Mouse (Mus musculus) heart, embryonic 16.5 days (tissue): Measurements from ENCODE around the gene Sik1. TPM values are rescaled to one million over a fixed set of nuclear protein-coding genes. Genes with fewer than 3 reads are reported as not detected.
A peak's percentile ranks its signal among the peaks of the same experiment; 100 is the strongest.

Source experiments
- ATAC-seq: fragments of 200-750 bp; cut with Nextera tagmentation; replicated peaks from 2 replicates; pipeline ENCODE4 v1.8.0; 2017; ENCODE audit warnings: moderate number of reproducible peaks; ENCODE audit not compliant: insufficient read depth, low FRiP score; ENCODE audit errors: extremely low read depth
- H3K27ac ChIP-seq: fragments of 300-500 bp; sonication (generic); 2 replicates; pipeline ENCODE4 v1.5.1; 2014; ENCODE audit warnings: mild to moderate bottlenecking, low read length, control low read depth, moderate library complexity
- H3K27me3 ChIP-seq: fragments of 300-500 bp; sonication (generic); 2 replicates; pipeline ENCODE4 v1.6.1; 2014; ENCODE audit warnings: low read length, mixed read lengths; ENCODE audit not compliant: control insufficient read depth, insufficient read depth
- H3K36me3 ChIP-seq: fragments of 300-500 bp; sonication (generic); 2 replicates; pipeline ENCODE4 v1.6.1; 2014; ENCODE audit not compliant: control insufficient read depth, insufficient read depth
- H3K4me1 ChIP-seq: fragments of 300-500 bp; sonication (generic); 2 replicates; pipeline ENCODE4 v1.6.1; 2014; ENCODE audit warnings: low read length, mixed read lengths; ENCODE audit not compliant: control insufficient read depth, insufficient read depth
- H3K4me2 ChIP-seq: fragments of 300-500 bp; sonication (generic); 2 replicates; pipeline ENCODE4 v1.6.1; 2014; ENCODE audit warnings: low read depth, mild to moderate bottlenecking, control low read depth, low read length
- H3K4me3 ChIP-seq: fragments of 300-500 bp; sonication (generic); 2 replicates; pipeline ENCODE4 v1.5.1; 2014; ENCODE audit warnings: mild to moderate bottlenecking, control low read depth, low read length
- H3K9ac ChIP-seq: fragments of 300-500 bp; sonication (generic); 2 replicates; pipeline ENCODE4 v1.6.1; 2014; ENCODE audit warnings: low read length, control low read depth
- H3K9me3 ChIP-seq: fragments of 300-500 bp; sonication (generic); replicated peaks from 2 replicates; pipeline ENCODE4 v1.6.1; 2016; ENCODE audit warnings: low read length; ENCODE audit not compliant: control insufficient read depth
- WGBS: fragments of 180-500 bp; shearing (Covaris S2); extraction: QIAGEN DNeasy Blood & Tissue Kit; methylation state at CpG from one replicate; pipeline ENCODE4 v1.1.7; 2014; 5-methylcytosine and 5-hydroxymethylcytosine counted together
- polyA plus RNA-seq: library from polyadenylated mRNA; unstranded; fragments of >200 nt; fragmentation: Nextera tagmentation; extraction: Ambion mirVana; gene quantifications from 2 replicates; pipeline ENCODE4 v1.2.1, GENCODE M21; 2015

Gene Sik1
- polyA plus RNA-seq, 1 experiment from 2014 or later: 13.0 TPM

- Histone ChIP-seq H3K4me2 (no peak overlapping the region), H3K36me3 (no peaks in the 10 kb centered on the region), H3K4me3 (no peak overlapping the region), H3K4me1 (peaks cover 8% of the 10 kb centered on the region), H3K27ac (no peak overlapping the region), H3K9me3 (no peaks in the 10 kb centered on the region), H3K9ac (no peak overlapping the region), H3K27me3 (no peaks in the 10 kb centered on the region)
- no peak for ATAC-seq
- WGBS: 65% methylated on average over 6 of the region's 6 CpGs
Measured at GRCm38 (mm10) chr17:31862136-31862535, 6.5 kb upstream of the Sik1 start.

- Histone ChIP-seq H3K36me3 (no peaks in the 10 kb centered on the region), H3K27me3 (no peaks in the 10 kb centered on the region), H3K27ac (no peak overlapping the region), H3K4me1 (peaks cover 11% of the 10 kb centered on the region), H3K9ac (no peak overlapping the region), H3K4me2 (no peak overlapping the region), H3K4me3 (no peak overlapping the region), H3K9me3 (no peaks in the 10 kb centered on the region)
- 89% methylated on average over 5 of the region's 5 CpGs for WGBS
- ATAC-seq: no peak
Measured at GRCm38 (mm10) chr17:31861661-31862060, 6.1 kb upstream of the Sik1 start.

GRCm38 (mm10) chr17:31860856-31861255 is 5.3 kb upstream of the Sik1 start:
- Histone ChIP-seq H3K9ac (no peak overlapping the region), H3K27ac (no peak overlapping the region), H3K27me3 (no peaks in the 10 kb centered on the region), H3K4me3 (no peak overlapping the region), H3K4me2 (no peak overlapping the region), H3K4me1 (peaks cover 11% of the 10 kb centered on the region), H3K36me3 (no peaks in the 10 kb centered on the region), H3K9me3 (no peaks in the 10 kb centered on the region)
- ATAC-seq: no peak
- WGBS: 84% methylated on average over 8 of the region's 8 CpGs

- ATAC-seq: no peak
- Histone ChIP-seq H3K27ac (no peak overlapping the region), H3K4me3 (no peak overlapping the region), H3K36me3 (no peaks in the 10 kb centered on the region), H3K27me3 (no peaks in the 10 kb centered on the region), H3K9me3 (no peaks in the 10 kb centered on the region), H3K4me1 (peaks cover 8% of the 10 kb centered on the region), H3K4me2 (no peak overlapping the region), H3K9ac (no peak overlapping the region)
- 61% methylated on average over 2 of the region's 2 CpGs for WGBS
Measured at GRCm38 (mm10) chr17:31859367-31859766, 3.8 kb upstream of the Sik1 start.

GRCm38 (mm10) chr17:31858786-31859185 is 3.2 kb upstream of the Sik1 start:
- H3K9me3 ChIP-seq: no peaks in the 10 kb centered on the region
- 84% methylated on average over 2 of the region's 2 CpGs for WGBS
- ATAC-seq: no peak
- no peak overlapping the region for H3K4me3 ChIP-seq
- peaks cover 11% of the 10 kb centered on the region for H3K4me1 ChIP-seq
- no peaks in the 10 kb centered on the region for H3K36me3 ChIP-seq
- H3K27me3 ChIP-seq: no peaks in the 10 kb centered on the region
- no peak overlapping the region for H3K4me2 ChIP-seq
- no peak overlapping the region for H3K9ac ChIP-seq
- no peak overlapping the region for H3K27ac ChIP-seq

GRCm38 (mm10) chr17:31857903-31858426 is 2.4 kb upstream of the Sik1 start:
- H3K36me3 ChIP-seq: no peaks in the 10 kb centered on the region
- no peak for ATAC-seq
- 80% methylated on average over 3 of the region's 3 CpGs for WGBS
- peaks cover 20% of the 10 kb centered on the region for H3K4me1 ChIP-seq
- H3K4me2 ChIP-seq: no peak overlapping the region
- H3K9me3 ChIP-seq: no peaks in the 10 kb centered on the region
- H3K9ac ChIP-seq: no peak overlapping the region
- no peak overlapping the region for H3K27ac ChIP-seq
- H3K27me3 ChIP-seq: no peaks in the 10 kb centered on the region
- H3K4me3 ChIP-seq: no peak overlapping the region

GRCm38 (mm10) chr17:31857251-31857650 is 1.6 kb upstream of the Sik1 start:
- Histone ChIP-seq H3K4me1 (peaks cover 25% of the 10 kb centered on the region), H3K27me3 (no peaks in the 10 kb centered on the region), H3K27ac (peak overlapping the region; percentile 100), H3K9ac (peak overlapping the region; percentile 86), H3K4me3 (no peak overlapping the region), H3K4me2 (peak overlapping the region; percentile 94), H3K36me3 (no peaks in the 10 kb centered on the region), H3K9me3 (no peaks in the 10 kb centered on the region)
- 74% methylated on average over 4 of the region's 4 CpGs for WGBS
- no peak for ATAC-seq

GRCm38 (mm10) chr17:31856519-31857160 is 1.0 kb upstream of the Sik1 start:
- H3K36me3 ChIP-seq: no peaks in the 10 kb centered on the region
- ATAC-seq: peak; percentile 84
- peak overlapping the region; percentile 53 for H3K4me3 ChIP-seq
- peak overlapping the region; percentile 86 for H3K9ac ChIP-seq
- peak overlapping the region; percentile 94 for H3K4me2 ChIP-seq
- no peaks in the 10 kb centered on the region for H3K9me3 ChIP-seq
- 9% methylated on average over 17 of the region's 17 CpGs for WGBS
- H3K27me3 ChIP-seq: no peaks in the 10 kb centered on the region
- peaks cover 28% of the 10 kb centered on the region for H3K4me1 ChIP-seq
- H3K27ac ChIP-seq: peak overlapping the region; percentile 100

GRCm38 (mm10) chr17:31854770-31855596 is 621 bp downstream of the Sik1 start:
- Histone ChIP-seq H3K4me2 (peak overlapping the region; percentile 83), H3K27me3 (no peaks in the 10 kb centered on the region), H3K36me3 (peaks cover 11% of the 10 kb centered on the region), H3K9ac (peak overlapping the region; percentile 92), H3K27ac (peak overlapping the region; percentile 91), H3K4me3 (peak overlapping the region; percentile 82), H3K9me3 (no peaks in the 10 kb centered on the region), H3K4me1 (peaks cover 29% of the 10 kb centered on the region)
- ATAC-seq: peak; percentile 7; the same call in 1 of the 2 replicates
- WGBS: under 1% methylated on average over 72 of the region's 73 CpGs
